Mouse (Mus musculus) frontal cortex, adult (tissue): ENCODE results near the gene Gabpb1.

Source experiments
- ATAC-seq: cut with Nextera tagmentation; 2 replicates; pipeline ENCODE4 v1.9.2; 2017; ENCODE audit warnings: mild to moderate bottlenecking, moderate library complexity, mixed read lengths; ENCODE audit not compliant: low TSS enrichment

The Gabpb1 gene

DNA sequence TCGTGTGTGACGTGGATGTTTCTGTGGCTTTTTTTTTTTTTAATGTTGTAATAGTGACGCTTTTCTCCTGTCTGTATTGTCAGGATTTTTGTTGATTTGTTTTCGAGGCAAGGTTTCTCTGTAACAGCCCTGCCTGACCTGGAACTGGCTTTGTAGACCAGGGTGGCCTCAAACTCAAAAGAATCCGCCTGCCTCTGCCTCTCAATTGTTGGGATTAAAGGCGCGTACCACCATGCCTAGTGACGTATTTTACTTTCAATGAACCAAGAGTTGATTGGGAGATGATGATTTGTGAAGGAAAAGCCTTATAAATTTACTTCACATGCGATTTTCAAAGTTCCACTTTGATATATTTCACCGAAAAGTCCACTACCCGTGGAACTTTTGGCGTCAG lies at the start of gene Gabpb1:
Gabpb1 (minus strand) TSS at position 216 of the 394 bp plus-strand sequence.
- ATAC-seq = no peak

DNA sequence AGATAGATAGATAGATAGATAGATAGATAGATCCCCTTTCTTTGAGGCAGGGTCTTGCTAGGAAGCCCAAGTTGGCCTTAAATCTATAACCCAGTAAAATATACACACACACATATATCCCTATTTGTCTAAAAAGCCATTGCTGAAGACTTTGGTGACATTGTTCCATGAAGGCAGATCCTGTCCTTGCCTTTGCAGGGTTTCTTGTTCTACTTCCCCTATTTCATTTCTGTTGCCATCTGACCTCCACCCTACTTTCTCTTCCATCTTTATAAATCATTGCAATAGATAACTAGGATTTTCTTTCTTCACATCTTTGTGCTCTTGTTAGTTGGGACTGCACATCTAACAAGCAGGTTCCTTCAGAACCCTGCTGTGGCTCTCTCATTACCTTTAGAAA lies 36.8 kb upstream of the Gabpb1 start:
- no peak for ATAC-seq

DNA sequence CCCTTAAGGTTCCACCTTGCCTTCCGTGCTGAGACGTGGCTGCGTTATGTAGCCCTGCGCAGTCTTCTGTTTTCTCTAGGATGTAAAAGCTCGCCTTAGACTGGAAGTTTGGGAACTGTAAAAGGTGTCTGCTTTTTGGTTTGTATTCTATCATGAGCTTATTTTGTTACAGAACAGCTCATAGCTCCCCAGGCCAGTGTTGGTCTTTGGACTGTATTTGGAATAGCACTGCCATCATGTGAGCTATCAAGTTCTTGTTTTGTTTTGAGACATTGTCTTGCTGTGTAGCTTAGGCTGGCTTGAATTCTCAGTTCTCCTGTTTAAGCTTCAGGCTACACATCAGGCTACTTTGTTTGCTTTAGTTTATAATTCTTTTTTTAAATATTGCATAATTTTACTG lies 36.4 kb upstream of the Gabpb1 start:
- ATAC-seq = no peak

DNA sequence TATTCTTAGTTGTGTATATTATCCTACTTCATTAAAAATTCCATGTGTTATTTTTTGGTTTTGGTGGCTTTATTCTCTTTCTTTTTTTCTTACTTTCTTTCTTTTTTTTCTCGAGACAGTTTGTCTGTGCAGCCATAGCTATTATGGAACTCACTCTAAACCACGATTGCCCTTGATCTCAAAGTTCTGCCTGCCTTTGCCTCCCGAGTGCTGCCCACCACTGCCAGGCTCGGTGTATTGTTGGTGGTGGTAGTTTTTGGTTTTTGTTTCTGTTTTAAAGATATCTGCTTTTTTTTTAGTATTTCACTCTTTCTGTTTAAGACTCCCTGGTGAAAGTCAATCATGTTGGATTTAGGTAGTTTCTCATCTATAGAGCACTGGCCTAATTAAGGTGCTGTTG lies 32.2 kb upstream of the Gabpb1 start:
- ATAC-seq = no peak

DNA sequence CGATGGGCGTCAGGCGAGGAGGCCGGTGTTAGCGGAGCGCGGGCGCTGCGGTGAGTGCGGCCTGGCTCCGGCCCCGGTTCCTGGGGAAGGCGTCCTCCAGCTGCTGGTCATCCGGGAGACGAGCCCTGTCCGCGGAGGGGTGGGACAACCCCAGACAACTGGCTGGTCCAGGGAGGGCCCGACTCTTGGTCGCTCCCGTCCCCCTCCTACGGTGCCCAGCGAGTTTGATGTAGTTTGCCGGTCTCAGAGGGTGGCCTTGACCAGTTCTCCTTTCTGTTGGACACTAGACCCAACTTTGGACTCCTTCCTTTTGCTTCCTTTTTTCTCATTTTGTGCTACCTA lies 31.3 kb upstream of the Gabpb1 start:
- ATAC-seq = no peak; the same call in 1 of the 2 replicates

DNA sequence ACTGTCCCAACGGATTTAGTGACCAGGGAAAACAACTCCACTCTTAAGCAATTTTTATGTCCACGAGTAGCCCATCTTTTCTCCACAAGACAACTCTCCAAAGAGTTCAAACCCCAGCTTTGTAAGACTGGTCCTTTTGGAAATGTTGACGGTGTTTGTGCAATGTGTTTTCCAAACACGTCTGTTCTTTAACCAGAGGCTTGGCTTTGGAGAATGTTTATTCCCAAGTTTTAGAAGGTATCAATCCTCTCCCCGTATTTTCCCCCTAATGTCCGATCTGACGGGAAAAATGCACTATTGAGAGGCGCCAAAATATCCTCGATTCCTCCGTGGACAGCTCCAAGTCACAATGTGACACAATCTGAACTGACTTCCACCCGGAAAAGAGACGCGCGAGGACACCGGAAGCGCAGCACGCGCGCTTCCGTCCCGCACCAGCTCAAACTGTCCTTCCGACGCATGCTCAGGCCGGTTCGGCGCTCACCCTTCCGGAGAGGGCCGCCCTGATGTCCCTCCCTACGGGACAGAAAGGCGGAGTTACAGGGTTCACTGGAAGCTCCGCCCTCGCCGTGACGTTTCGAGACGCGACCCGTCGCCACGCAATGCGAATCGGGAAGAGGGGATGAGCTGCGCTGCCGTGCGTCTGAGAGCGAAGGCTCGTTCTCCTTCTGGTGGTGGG lies 30.8 kb upstream of the Gabpb1 start, which contains the start of gene Usp8:
Usp8 (plus strand) TSS at position 570 of the 679 bp plus-strand sequence.
- ATAC-seq = peak; percentile 100

DNA sequence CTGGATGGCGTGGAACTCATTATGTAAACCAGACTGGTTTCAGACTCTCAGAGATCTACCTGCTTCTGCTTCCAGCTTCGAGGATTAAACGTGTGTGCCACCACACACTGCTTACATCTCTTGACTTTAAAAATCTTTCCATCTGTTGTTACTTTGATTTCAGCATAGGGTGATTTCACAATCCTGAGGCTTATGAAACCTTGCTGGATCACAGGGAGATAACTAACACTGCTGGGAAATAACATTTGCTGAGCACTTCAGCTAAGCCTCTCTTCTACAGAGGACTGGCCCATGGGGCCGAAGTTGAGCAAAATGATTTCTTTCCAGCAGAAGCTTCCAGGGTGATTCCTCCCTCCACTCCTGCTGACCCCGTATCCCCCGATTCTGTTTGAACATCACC lies 19.1 kb upstream of the Gabpb1 start:
- ATAC-seq = no peak

DNA sequence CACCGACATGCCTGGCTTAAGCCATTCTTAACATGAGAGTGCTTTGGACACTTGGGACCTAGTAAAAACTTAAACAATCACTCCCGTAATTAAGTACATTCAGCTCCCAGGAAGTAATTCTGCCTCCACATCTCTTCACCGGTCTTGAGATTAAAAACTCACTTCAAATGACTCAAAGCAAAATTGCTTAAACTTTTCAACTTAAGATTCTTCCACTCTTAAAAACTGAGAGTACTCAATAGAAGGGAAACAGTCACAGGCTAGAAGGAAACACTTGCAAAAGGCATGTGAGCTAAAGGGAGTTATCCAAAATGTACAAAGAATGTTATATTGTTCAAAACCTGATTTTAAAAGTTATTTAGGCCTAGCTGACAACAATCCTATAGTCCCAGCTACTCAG lies 15.2 kb upstream of the Gabpb1 start:
- no peak for ATAC-seq

DNA sequence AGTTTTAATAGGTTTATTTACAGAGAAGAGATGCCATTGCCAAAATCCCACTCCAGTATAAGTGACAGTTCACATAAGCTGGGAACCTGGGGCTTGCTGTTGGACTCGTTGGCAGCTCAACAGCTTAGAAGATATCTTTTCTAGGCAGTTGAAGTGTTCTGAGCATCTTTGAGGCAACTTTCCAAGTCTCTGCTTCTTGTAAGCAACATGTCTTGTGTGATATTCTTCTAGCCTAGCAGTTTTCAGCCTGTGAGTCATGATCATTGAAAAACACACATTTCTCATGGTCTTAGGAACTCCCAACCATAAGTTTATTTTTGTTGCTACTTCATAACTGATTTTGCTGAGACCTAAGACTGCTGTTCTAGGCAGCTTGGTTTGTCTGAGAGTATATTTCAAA lies 6.8 kb upstream of the Gabpb1 start:
- ATAC-seq = peak; percentile 62

DNA sequence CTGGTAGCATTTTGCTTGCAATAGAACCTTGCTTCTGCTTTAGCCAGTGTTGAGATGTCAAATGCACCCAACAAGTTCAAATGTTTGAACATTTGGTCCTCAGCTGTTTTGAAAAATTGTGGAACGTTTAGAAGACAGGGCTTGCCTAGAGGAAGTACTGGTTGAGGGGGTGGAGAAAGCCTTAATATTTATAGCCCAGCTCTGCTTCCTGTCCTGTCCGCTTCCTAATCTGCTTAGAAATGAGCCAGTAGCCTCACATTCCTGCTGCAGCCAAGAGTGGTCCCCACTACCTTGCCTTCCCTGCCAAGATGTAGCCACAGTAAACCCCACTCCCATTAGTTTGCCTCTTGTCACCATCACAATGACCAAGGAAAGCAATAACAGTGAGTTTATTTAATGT lies 6.2 kb upstream of the Gabpb1 start:
- no peak for ATAC-seq

DNA sequence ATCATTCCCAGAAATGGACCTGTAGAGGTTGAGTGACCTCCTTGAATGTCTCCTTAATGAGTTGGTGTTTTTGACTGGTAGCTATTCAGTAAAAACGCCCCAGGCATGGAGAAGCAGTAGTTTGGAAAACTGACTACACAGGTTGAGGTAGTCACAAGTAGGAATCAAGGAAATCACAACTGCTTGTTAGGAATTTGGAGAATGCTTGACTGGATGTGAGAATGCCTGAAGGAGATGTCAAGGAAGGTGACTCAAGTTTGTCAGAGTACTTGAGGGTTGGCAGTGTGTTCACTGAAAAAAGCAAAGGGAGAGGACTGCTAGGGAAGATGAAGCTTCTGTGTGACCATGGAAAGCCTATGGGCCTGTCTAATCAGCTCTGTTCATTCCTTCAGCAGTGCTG lies 1.2 kb upstream of the Gabpb1 start:
- no peak for ATAC-seq

DNA sequence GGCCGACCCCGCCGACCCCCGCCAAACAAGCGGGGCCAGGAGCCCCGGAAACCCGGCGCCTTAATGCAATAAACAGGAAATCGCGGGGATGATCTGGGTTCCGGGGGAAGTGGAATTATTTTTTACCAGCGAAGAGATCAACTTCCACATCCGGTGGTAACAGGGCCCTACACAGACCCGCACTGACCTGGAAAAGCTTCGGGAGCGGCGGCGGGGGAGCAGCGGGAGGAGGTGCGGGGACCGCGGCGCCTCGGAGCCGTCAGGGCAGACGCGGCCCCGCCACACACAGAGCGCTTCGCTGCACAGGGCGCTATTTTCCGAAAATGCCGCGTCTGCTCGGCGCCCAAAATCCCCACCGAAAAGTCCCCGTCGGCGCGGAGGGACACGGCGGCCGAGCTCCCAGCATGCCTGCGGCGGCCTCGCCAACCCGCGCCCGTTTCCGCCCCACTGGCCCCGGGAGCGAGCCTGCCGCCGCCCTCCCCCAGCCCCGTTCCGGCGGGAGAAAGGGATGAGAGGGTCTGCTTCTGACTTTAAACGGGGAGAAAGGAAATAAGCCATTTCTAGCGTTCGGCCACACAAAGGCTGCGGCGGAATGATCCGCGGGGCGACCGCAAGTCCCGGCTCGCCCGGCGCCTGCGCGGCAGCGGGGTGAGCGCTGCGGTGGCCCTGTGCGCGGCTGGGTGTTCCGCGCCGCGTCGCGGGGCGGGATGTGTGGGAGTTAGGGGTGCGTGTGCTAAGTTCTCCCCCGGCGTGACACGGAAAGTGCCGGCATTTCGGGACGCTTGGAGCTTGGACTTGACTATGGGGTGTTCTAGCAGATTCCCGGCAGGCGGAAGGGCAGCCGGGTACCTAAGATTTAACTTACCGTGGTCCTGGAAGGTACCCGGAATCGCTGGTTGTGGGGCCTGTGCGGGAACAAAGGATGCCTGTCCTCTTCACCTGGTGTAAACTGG lies 692 bp downstream of the Gabpb1 start:
- peak; percentile 90 for ATAC-seq

DNA sequence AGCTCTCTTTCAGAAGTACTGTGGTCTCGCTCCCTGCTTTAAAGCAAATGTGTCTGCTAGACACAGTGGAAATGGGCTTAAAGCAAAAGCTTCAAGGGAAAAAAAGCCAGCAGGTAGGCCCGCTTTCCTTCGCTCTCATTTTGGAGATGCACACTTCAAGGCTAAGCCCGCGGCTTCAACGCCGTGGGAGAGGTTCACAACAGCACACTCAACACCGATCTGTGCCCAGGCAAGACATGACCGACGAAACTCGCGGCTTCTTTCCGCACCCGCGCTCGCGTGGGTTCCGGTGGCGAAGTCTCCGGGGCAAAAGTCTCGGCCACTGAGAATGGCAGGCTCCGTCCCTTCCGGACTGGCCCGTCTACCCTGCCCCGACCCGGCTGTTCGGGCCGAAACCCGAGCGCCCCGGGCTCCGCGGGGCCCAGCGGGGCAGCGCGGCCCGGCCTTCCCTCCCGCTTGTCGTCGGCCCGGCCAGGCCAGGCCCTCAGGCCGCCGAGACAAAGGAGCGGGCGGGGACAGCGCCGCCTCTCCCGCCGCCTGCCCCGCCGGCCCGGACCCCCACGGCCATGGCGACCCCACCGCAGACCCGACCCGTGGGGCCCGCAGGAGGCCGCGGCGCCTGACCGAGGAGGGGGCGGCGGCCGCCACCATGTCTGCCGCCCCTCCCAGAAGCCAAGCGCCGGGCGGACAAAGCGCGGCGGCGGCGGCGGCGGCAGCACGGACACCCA lies 1.5 kb downstream of the Gabpb1 start:
- ATAC-seq = peak; percentile 29

DNA sequence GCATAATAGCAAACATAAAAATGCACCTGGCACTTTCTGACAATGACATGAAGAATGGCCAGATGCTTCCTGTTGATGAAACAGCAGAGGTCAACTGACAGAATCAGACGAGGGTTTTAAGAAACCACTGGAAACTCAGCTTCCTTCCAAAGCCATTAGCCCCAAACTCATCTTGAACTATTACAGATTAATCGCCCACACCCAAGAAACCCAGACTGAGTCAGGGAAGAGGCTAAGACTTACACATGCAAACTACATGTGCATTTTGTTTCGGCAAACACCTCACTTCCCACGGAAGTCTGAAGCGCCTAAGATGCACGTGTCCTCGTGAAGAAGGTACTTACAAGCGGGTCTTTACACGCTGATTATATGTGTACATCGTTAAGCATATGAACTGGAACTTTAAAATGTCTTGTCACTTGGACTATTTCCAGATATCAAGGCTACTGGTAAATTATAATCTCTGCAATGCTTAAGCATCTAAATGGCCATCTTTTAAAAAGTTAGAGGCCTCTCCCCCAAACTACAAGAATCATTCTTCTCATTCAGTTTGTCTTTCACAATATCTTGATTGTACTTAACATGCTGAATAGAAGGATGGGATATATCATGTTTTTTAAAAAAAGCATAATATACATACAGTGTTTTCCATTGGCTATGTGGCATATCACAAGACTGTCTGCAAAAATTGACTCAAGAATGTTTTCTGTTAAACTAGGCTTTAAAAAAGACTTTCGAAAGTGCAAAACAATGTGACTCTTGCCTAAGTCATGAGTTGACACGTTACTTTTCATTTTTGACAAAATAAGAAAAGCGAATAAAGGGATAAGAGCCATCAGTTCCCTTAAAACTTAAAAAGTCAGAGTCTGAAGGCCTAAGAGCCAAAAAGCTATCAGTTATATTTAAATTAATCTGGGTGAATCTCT lies 2.6 kb downstream of the Gabpb1 start:
- no peak for ATAC-seq

DNA sequence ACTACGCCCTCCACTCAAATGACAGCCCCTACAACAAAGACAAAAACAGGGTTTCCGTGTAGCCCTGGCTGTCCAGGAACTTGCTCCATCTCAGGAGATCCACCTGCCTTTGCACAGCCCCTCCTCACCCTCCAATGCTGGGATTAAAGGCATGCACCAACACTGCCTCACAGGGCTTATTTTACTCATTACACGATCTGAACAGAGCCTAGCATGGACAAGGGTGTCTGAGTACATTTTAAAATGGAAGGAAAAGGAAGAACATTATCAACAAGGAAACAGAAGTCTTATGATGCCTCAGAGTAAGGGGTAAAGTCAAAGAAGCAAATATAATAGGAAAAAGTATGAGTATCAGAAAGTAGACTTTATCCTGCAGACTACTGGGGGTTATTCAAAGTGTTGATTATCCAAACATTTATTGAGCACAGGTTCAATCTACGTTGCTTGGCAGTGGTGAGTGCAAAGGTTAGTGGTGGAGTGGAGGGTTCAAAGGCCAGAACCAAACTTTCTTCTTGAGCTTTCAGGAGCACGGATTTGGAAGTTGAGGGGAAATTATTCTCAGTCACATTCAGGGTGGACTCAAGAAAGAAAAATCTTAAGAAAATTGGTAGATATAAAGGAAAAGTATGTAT lies 7.4 kb downstream of the Gabpb1 start:
- no peak for ATAC-seq

DNA sequence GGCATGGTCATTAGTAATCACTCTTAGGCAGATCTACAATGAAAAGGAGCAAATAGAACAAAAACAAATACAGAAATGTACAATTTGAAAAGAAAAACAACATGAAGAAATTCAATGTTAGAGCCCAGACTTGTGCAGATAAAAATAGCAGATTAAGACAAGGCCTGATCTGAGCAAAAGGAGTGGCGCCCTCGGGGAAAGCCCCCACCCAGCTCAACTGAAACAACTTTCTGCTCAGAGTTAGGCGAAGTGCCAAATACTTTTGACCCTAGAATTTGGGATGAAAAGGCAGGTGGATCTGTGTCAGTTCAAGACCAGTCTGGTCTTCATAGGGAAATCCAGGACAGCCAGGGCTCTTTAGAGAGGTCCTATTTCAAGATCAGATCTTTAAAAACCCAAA lies 10.2 kb downstream of the Gabpb1 start:
- no peak for ATAC-seq

DNA sequence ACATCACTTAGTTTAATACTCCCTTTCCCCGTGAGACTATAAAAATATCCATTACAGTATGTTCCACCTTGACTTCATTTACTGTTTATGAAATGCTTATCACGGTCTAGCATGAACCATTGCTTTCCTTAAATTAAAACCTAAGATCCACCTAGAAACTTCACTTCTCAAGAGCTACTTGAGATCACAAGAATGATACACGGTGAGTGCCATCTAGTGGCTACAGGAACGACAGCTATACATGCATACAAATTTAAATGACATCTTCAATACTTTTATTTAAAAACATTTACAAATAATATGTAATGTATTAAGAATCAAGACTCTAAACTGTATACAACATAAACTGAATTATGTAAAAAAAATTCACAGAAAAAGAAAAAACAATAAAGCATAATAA lies 12.7 kb downstream of the Gabpb1 start:
- peak; percentile 79 for ATAC-seq

DNA sequence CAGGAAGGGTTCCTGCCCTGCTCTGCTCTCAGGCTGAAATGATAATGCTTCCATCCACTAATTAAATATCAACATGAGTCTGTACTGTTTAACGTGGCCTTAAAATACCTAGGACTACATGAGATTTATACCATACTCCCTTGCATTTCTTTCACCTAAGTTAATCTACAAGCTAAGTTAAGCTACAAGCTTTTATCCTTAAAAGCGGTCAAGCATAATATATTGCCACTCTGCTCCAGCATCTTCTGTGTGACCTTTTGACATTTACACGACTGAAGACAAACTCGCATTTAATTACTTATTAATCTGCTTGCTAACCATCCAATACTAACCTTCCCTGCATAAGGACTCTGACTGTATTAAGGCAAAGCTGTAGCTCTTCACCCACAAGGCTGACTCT lies 23.2 kb downstream of the Gabpb1 start:
- ATAC-seq = no peak

DNA sequence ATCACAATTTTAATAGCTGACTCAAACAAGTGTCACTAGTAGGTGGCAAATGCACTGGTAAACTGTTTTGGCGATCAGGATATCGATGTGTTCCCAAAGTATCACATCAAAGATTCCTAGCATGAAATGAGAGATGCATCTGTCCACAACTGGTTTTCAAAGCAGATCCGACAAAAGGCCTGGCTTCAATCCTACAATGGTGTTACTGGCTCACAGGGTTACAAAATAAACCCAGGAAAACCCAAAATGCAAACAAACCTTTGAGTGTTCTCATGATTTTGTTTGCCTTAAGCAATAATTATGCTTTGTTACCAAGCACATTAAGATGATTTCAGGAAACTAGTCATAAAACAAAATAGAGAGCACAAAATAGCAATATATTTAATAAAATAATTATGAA lies 28.4 kb downstream of the Gabpb1 start:
- no peak for ATAC-seq

DNA sequence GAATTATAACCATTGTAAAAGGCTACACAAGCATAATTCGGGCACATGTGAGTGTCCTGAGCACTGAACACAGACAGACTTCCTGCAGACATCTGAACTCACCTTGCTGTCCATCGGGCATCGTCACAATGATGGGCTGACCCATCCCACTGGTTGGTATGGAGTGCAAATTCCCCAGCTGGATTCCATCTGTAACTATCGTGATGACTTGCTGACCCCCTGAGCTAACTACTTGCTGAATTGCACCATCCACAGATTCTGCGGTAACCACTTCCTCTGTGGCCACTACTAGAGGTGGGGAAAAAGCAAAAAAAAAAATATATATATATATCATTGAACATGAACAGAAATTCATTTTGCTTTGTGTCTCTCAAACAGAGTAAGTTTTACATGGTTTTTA lies 29.7 kb downstream of the Gabpb1 start:
- ATAC-seq = no peak

DNA sequence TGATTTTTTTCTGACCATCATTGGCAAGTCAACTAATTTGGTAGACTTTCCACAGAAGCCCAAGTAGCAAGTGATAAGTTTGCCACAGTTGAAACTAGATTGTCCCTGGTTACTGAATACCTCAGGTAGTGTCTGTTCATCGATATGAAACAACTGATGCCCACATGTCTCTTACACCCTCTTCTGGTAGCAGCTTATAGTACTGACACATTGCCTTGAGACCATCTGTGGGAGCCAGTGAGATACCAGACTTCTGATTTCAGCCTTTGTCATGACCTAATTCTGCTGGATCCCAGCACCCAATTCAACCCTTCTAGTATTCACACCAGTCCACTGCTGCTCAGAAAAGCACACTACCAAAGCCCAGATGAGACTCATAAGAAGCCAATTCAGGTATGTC lies 31.4 kb downstream of the Gabpb1 start:
- ATAC-seq = no peak
